Mouse (Mus musculus) WW6 (cell line): ENCODE data around the gene Gm8206.
A peak's percentile ranks its signal among the peaks of the same experiment; 100 is the strongest.
"Not testable (repeated sequence)": the region's sequence is repeated elsewhere in the genome, so short reads cannot be mapped to it uniquely, and the experiment has no call there.

Experiments
- DNase-seq: peaks from one replicate; pipeline ENCODE4 v3.0.0-alpha.2; 2013; ENCODE audit warnings: low read depth, low spot score

The Gm8206 gene

DNA sequence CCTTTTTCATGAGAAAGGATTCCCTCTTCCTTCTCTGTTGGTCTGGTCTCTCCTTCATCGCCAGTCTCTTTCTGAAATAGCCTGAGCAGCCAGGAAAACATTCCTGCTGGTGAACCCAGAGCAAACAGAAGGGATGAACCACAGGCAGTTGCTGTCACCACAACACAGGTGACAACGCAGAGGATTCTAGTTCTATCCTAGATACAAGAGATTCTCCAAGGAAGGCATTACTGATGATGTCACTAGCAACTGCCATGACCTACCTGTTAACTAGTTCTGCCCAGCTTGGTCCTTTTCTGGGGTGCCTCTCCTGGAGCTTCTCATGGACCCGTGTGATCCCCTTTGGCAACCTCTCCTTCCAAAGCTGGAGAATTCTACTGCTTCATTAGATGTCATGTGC is at the start of gene Gm8206:
TSS of gene Gm8206 (minus strand) at position 101 of the 400 bp plus-strand sequence.
- not testable (repeated sequence) for DNase-seq

DNA sequence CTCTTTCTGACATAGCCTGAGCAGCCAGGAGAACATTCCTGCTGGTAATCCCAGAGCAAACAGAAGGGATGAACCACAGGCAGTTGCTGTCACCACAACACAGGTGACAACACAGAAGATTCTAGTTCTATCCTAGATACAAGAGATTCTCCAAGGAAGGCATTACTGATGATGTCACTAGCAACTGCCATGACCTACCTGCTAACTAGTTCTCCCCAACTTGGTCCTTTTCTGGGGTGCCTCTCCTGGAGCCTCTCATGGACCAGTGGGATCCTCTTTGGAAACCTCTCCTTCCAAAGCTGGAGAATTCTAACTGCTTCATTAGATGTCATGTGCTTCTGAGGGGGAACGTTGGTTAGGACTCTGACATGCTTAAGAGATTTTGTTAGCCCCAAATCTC is 32.0 kb upstream of the Gm8206 start, which contains the start of gene Gm3476:
TSS of gene Gm3476 (minus strand) at position 101 of the 400 bp plus-strand sequence.
- not testable (repeated sequence) for DNase-seq

DNA sequence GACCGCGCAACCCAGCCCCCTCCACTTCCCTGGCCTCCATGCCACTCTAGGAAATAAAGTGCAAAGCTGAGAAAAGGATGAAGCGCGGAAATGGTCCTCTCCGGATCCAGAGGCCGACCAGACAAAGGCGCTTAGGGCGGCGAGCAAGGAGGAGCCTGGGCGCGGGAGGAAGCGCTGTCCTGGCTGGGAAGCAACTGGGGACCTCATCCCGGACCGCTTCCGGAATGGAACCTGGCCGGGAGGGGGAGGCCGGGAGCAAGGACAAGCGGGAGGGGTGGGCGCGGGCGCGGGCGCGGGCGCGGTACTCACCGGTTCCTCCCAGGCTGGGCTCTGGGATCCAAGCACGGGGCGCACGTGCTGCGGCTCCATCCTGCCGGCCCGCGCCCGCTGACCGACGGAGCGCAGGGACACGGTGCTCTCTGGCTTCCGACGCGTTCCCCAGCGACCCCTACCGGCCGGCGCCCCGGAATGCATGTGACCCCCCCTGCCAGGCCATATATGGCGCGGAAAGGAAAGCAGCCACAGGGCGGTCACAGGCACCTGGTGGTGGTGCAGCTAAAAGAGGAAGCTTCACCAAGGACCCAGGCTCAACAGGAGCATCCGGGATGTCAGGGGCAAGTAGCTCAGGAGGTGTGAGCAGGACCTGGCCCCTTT is 14.7 kb upstream of the Gm8206 start, which contains the start of gene Gm3468:
TSS of gene Gm3468 (minus strand) at position 394 of the 654 bp plus-strand sequence.
- peak; percentile 29 for DNase-seq

DNA sequence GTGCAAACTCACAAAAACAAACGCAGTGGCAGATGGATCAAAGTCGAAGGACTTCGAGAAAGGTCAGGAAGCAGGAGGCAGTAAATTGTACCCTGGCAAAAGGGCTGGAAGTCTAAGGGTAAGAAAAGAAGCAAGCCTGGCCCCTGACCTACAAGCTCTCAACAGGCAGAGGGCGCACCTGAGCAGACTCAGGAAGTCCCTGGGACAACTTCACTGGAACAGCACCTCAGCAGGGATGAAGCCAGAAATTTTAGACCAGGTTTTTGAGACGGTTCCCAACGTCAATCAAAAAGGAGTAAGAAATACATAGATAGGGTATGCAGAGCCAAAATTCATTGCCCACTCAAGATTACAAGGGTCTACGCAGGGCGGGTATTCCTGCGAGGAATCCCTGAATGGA is 13.8 kb upstream of the Gm8206 start:
- not testable (repeated sequence) for DNase-seq

DNA sequence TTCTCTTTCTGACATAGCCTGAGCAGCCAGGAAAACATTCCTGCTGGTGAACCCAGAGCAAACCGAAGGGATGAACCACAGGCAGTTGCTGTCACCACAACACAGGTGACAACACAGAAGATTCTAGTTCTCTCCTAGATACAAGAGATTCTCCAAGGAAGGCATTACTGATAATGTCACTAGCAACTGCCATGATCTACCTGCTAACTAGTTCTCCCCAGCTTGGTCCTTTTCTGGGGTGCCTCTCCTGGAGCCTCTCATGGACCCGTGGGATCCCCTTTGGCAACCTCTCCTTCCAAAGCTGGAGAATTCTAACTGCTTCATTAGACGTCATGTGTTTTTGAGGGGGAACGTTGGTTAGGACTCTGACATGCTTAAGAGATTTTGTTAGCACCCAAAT is 35.6 kb downstream of the Gm8206 start, which contains the start of gene Gm6337:
TSS of gene Gm6337 (minus strand) at position 101 of the 400 bp plus-strand sequence.
- not testable (repeated sequence) for DNase-seq

DNA sequence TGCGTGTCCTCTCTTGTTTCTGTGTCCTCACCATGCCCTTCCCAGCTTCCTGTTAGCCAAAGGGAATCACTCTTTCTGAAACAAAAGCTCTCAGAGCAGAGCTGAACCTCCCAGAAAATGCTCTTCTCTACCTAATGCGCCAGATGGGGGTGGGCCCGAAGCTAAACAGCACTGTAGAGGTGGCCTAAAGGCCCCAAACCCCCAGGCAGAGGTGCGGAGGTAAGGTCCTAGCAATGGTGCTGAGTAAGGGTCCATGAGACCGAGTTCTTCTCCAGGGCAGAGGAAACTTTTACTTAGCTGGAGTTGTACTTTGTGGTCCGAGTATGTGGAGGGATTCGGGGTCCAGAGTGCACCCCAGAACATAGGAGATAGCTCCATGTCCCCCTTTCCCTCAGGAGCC is 106.6 kb downstream of the Gm8206 start:
- DNase-seq, result not testable (repeated sequence)

DNA sequence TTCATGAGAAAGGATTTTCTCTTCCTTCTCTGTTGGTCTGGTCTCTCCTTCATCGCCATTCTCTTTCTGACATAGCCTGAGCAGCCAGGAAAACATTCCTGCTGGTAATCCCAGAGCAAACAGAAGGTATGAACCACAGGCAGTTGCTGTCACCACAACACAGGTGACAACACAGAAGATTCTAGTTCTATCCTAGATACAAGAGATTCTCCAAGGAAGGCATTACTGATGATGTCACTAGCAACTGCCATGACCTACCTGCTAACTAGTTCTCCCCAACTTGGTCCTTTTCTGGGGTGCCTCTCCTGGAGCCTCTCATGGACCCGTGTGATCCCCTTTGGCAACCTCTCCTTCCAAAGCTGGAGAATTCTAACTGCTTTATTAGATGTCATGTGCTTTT is 114.7 kb downstream of the Gm8206 start, which contains the start of gene Gm3453:
TSS of gene Gm3453 (minus strand) at position 101 of the 400 bp plus-strand sequence.
- DNase-seq, result not testable (repeated sequence)
